Mouse (Mus musculus): ENCODE measurements at regions not wholly inside any gene's neighbourhood (a gene's known extent, or its start where the extent isn't known, plus 50 kb on each side); places are given as distances from the start of the nearest gene placed in this dataset.

DNA sequence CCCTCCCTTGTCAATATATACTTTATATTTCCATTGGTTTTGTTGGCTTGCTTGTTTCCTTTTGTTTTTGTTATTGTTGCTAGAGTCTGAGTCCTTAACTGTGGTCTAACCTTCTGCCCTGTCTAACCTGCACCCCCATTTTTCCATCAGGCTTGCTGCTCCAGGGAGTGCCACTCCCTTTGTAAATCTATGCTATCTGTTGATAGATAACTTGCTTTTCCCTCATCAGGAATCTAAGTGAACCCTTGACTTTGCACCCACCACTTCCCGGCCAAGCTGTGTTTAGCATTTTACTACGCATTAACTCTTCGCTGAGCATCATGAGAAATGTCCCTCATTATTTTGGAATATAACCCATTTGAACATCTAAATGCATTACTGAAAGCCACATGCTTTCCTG, 193.8 kb upstream of the Mctp2 start:
- intact Hi-C loops (cut with DNase I) = no loop called here
- DNase-seq (ENCODE audit: low spot score in 2 of 2) = no peak

DNA sequence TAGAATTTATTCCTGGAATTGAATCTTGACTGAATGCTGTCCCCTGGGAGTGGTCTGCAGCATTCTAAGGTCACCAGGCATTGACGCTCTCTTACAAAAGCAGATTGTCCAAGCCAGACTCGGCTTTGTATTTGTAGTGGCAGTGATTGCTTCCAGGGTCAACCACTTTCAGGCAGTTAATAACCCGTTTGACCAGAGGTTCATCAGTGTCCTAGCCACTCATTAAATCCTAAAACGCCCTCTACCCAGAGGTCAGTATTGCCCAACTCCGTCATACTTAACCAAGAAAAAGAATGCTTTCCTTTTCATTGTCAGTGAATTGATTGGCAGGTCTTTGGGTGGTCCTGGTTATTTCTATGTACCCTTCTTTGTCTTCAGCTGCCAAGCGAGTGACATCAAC, 194.6 kb upstream of the Mctp2 start:
- DNase-seq (ENCODE audit: low spot score in 2 of 2) = no peak
- intact Hi-C loops (cut with DNase I) = no loop called here

DNA sequence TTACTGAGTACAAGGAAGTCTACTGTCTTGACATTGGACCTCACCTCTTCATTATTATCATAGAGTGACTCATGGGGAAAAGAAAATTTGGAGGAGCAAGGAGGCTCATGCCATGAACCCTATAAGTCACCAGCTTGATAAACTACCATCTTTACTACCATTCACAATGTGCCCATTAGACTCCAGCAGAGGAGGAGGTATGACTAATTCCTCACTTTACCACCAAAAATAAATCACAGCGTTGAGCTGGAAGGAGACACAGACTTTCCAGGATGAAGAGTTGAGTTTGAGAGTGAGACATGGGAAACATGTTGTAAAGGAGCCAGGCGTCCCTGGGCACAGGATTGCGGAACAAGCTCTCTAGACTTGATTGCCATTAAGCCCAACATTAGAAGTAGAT, 195.0 kb upstream of the Mctp2 start:
- intact Hi-C loops (cut with DNase I) = no loop called here
- no peak for DNase-seq (ENCODE audit: low spot score in 2 of 2)

DNA sequence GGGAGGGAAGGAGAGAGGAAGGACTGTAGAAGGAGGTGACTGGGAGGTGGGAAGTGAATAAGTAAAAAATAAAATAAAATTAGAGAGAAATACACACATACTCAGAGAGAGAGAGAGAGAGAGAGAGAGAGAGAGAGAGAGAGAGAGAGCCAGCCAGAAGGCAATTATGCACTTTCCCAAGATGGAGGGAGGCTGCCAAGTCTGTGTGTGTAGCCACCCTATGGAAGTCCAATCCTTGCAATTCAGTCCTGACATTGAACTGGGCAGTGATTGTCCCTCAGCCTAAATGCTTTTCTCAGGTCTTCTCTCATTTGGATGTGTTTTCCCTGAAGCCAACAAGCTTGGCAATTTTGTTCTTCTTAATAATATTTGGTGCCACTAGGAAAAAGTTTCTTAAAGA, 197.3 kb upstream of the Mctp2 start:
- DNase-seq (ENCODE audit: low spot score in 2 of 2) = no peak

DNA sequence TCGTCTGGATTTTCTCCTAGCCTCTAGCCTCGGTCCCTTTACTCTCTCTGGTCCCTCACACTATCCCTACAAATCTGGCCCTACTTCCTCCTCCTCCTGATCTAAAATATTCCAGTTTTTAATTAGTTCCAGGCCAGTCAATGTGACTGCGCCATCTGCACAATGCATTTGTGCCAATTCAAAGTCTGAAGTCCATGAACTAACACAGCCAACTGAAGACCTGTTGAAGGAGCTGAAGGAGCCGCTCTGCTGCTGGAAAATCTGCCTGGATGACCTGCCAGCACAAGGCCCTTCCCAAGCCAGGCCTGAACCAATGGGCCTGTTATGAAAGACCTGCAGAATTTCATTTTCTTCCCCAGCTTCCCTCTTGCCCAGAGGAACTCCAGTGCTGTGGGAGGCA, 197.9 kb upstream of the Mctp2 start:
- no peak for DNase-seq (ENCODE audit: low spot score in 2 of 2)
- intact Hi-C loops (cut with DNase I) = no loop called here

More for the DNA sequence above, 197.3 kb upstream of the Mctp2 start:
- intact Hi-C loops (cut with DNase I) = no loop called here

DNA sequence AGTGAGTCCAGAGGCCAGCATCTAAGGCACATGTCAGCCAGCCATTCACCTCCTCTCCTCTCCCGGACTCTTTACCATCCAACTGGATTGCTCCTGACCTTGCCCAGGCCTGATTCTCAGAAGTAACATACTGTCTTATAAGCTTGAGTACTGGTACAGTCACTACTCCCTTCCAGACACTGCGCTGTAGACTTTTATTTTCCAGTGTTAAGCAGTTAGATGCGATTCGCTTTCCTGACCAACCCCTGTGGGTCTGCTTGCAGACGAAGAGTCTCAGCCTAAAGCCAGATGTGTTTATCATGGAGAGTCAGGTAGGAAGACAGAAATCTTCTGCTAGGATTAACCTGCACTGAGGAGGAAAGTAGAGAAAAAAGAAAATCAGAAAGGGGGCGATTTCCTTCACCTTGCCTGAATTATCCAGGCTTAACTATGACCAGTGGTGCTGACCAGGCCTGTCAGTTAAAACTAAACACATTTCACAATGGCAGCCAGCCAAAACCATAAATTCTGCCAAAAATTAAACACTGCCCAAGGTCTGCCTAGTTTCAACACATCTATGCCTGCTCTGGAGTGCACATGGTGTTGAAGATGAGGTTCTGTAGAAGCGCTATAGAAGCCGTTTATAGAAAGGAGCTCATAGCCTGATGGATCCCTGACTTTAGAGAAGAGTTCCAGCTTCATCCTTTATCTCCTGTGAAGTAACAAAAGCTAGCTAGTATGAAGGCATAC, 199.5 kb upstream of the Mctp2 start:
- no peak for DNase-seq (ENCODE audit: low spot score in 2 of 2)
- intact Hi-C loops (cut with DNase I) = no loop called here

DNA sequence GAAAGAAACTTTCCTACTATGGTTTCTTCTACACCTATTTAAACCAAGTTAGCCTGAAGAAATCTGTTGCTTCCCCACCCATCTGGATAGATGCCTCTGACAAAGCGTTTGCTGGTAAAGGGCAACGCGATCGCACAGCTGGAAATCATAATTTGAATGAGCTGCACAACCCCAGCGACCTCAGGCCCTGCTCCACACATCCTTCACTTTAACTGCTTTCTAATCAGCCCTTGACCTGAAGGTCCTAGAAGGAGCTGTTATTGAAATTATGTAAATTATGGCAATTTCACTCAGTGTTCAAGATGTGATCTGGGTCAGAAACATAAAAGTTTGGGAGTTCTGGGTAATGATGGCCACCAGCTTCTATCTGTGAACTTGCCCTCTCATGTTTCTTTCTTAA, 201.5 kb upstream of the Mctp2 start:
- intact Hi-C loops (cut with DNase I) = no loop called here
- no peak for DNase-seq (ENCODE audit: low spot score in 2 of 2)

DNA sequence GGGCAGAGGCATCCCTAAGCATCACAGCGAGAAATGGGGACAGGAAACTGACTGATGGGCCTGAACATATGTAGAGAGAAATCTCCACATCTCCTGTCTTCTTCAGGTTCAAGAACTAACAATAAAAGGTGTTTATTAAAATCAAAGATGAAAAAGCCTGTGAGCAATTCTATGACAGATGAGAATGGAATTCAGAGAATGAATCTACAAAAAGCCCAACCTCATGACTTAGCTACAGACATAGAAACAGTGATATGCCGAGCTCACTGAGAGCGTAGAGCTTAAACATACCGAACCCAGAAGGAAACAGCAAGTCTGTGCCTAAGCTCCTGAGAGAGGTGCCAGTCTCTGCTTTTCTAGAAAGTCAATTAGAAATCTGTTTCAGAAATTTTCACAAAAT, 203.7 kb upstream of the Mctp2 start:
- intact Hi-C loops (cut with DNase I) = no loop called here
- DNase-seq (ENCODE audit: low spot score in 2 of 2) = no peak

DNA sequence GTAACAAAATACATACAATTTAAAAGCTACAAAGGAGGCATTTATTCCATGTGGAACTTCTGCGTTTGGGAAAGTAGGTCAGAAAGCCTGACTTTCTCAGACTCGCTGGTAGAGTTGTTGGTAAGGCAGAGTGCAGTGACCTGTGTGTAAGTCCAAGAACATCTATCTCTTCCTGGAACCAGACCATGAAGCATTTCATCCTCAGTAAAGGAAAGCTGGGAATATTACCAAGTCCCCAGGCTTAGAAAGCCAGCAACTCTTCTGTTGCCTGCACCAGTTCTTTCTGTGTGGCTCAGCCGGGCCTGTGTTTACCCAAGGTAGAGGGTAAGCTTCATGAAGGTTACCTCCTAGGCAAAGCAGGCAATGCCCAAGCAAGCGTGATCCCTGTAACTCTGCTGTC, 207.0 kb upstream of the Mctp2 start:
- no peak for DNase-seq (ENCODE audit: low spot score in 2 of 2)
- intact Hi-C loops (cut with DNase I) = no loop called here

DNA sequence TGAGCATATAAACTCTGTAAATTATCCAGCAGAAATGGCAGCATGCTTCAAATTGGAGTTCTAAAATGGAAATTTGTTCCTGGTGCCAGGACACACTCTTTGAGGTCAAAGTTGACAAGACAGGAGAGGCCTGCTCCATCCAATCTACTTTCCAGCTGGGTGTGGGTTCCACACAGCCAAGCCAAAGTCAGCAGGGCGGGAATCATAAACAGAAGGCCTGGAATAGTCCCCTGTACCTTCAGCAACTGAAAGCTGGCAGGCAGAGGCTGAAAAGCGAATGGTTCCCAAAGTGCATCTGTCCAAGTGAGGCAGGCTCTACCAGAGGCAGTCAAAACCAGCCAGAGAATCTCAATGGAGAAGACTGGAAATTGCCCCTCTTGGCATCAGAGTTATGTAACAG, 208.4 kb upstream of the Mctp2 start:
- intact Hi-C loops (cut with DNase I) = no loop called here
- no peak for DNase-seq (ENCODE audit: low spot score in 2 of 2)

DNA sequence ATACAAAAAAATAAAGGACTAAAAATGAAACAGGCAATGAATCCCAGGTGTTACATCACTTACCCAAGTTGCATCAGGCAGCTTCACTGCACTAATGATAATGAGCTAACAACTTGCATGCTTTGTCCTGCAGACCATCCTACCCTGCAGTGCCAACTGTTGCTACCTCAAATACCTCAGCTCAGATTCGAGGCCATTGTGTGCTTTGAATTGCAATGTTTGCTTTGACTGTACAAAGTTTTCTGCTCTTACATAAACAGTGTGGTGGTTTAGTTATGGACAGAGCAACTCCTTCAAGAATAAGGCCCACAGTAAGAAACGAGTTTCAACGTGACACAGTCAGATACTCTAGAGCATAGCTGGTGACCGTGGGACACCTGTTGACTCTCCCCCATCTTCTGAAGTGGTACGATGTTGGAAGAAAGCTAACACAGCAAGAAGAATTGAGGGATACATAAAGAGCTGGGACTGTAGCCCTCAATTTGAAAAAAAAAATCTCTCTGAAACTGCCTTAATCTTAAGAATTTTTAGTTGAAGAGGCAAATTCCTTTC, 212.1 kb upstream of the Mctp2 start:
- intact Hi-C loops (cut with DNase I) = no loop called here
- DNase-seq (ENCODE audit: low spot score in 2 of 2) = no peak

DNA sequence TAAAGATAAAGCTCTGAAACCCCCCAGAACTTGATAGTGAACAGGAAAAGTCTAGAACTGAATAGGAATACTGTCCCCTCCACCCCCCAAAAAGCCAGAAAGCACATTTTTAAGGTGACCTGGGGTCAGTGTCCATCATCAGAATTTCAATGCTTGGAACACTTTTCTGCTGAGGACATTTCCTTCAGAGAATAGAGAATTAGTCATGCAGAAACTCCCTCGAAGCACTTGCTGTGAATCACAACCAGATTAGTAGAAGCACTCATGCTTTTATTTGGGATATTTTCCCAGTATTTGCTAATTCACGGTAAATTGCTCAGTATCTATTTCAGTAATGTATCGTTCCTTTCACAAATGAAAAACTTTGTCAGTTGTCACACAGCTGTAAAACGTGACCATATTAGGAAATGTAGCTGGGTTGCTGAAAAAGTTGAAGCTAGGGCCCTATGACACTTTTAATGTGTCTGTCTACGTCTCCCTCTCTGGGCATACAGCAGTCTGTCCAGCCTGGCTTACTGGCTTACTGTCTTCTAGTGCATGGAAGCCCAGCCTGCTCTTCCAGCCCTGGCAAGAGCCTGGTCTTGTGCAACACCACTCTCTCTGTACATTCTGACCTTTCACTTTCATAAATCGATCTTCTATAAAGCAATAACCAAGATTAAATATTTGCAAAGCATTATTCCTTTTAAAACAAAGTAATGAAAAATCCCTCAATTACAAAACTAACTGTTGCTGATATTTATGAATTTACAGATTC, 213.1 kb upstream of the Mctp2 start:
- intact Hi-C loops (cut with DNase I) = no loop called here
- no peak for DNase-seq (ENCODE audit: low spot score in 2 of 2)

DNA sequence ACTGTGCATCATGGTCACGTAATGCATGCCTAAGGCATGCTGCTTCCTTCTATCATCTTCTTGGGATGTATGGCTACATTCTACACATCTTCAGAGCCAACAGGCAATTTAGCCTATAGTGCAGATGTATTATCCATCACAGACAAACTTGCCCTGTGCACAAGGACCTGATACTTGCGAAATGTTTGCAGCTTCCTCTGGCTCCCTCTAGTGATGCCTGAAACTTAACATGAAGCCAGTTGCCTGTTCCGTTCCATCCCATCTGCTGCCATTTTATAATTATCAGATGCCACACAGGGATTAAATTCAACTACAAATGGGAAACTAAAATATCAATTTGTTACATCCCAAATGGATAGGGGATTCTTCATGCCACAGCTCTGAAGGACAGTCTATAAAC, 222.5 kb upstream of the Mctp2 start:
- intact Hi-C loops (cut with DNase I) = no loop called here
- DNase-seq (ENCODE audit: low spot score in 2 of 2) = no peak

DNA sequence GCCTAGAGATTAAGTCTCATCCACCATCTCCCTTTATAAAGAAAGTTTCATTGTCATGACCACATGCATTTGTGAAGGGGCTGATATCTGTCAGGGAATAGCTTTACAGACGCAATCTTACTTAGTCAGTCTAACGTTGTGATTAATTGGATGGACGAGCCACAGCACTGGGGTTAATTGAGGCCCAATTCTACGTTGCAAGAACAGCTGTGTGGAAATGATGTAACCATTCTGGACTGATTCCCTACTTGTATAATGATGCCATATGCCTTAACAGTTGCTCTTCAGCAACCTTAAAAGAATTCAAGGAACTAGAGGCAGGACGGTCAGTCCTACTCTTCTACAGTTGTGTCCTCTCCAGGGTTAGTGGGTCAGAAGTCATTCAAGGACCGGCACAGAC, 231.9 kb upstream of the Mctp2 start:
- intact Hi-C loops (cut with DNase I) = no loop called here
- no peak for DNase-seq (ENCODE audit: low spot score in 2 of 2)

DNA sequence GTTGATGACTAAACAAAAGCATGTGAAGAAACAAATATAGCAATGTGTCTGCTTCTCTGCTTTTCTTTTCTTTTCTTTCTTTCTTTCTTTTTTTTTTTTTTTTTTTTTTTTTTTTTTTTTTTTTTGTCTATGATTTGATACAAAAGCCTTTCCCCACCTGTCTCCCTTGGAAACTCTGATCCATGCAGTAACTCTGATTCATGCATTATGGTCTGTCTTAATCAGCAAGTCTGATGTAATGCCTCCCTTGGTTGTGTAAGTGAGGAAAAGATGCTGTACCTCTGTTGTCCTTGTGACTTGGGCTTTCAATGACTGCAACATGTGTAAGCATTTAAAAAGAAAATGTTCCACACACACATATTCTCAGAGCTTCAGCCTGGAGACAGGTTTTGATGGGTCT, 233.5 kb upstream of the Mctp2 start:
- DNase-seq (ENCODE audit: low spot score in 2 of 2) = no peak
- intact Hi-C loops (cut with DNase I) = no loop called here

DNA sequence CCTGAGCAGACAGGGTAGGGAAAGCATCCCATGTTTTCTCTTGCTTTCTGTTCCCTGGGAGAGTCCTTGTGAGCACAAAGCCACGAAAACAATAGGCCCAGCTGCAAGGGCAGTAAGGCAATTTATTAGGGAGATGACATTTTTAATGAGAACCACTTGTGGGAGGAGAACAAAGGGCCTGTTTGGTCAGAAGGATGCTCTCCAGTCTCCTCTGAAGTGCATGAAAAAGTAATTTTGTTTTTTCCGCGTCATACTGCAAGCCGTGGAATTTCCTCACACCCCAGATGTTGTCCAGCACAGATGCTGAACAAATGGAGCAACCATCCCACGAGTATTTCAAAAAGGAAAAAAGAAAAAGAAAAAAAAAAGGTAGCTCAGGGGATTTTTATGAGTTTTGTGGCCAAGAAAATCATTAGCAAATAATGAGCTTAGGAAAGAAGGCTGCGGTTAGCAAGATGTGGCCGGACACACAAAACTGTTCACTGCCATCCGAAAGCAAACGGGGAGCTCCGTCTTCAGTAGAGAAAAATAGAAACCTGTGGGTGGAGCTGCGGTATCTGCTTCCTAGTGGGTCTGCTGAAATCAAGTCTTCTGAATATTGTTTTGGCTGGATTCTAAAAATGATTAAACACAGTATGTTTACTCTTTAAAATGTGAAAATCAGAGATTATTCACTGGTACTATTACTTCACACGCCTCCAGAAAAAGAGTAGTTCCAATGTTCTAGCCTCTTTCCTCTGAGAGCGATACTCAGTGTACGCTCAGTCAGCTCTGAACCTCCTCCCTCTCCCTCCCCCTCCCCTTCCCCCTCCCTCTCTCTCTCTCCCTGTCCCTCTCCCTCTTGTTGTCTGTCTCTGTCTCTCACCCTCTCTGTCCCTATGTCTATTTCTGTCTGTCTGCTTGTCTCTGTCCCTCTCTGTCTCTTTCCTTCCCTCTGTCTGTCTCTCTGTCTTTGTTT, 235.4 kb upstream of the Mctp2 start:
- DNase-seq (ENCODE audit: low spot score in 2 of 2) = peak; percentile 22 to 37
- intact Hi-C loops (cut with DNase I) = no loop called here

DNA sequence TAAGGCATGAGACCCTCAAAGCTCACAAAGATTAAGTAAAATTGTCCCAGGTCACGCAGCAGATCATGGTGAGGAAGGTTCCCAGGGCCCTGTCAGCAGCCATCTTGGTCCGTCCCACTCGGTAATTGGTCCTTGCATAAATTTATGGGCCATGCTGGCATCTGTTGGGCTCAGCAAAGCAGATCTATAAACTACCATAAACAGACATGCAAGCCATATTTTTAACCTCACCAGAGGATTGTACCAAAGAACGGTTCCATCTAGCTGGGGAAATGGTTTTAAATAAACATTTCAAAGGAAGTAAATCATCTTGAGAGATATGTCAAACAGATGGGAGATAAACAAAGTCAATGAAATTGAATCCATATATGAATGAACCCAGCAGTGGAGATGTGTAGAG, 237.1 kb upstream of the Mctp2 start:
- intact Hi-C loops (cut with DNase I) = no loop called here
- DNase-seq (ENCODE audit: low spot score in 2 of 2) = no peak

DNA sequence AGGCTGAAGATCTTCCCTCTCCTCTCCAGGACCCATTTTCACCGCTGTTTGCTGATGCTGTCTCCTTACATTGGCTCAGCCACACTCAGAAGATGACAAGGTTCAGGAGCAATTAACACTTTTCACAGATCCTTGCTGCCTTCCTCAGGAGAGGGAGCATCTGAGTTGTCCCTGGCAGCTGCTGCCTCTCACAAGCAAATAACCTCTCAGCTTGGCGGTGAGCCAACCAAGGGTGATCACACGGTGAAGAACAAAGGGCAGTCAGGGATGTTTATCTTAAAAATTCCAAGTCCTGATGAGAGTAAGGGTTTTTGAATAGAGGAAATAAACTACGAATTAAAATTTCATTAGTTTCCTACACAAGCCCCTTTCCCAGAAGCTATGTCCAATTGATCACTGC, 237.5 kb upstream of the Mctp2 start:
- intact Hi-C loops (cut with DNase I) = no loop called here
- peak in 1 of 2 experiments; percentile 7 for DNase-seq (ENCODE audit: low spot score in 2 of 2)

DNA sequence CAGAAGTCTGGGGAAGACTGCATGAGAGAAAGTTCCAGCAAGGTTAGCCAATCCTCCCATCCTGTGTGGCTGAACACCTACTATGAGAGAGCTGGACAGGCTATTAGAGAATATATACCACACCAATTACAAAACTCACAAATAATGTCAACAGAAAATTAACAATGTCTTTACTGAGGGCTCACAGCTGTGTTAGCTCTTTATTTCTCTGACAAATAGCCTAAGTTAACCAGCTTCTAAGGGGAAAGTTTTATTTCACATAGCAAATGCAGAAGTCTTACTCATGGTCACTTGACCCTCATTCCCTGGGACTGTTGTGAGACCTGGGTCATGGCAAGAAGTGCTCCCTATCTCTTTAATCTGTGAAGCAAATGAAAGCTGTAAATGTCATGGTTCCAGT, 261.0 kb upstream of the Mctp2 start:
- intact Hi-C loops (cut with DNase I) = no loop called here
- DNase-seq (ENCODE audit: low spot score in 2 of 2) = no peak

DNA sequence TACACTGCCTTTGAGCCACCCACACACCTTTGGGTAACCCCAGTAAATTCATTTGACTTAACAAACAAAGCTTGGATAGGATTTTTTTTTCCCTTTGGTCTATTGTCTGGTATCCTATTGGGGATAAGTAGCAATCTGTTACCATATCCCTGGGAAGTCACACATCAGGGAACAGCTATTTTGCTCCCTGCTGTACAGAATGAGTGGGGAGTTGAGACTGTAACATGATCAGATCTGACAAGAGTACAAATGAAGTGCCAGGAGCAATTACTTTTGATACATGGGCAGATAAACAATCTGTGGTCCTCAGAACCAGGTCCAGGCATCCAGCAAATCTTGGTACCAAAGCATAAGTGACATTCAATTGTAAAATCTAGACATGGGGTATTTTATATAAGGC, 262.8 kb upstream of the Mctp2 start:
- intact Hi-C loops (cut with DNase I) = no loop called here
- DNase-seq (ENCODE audit: low spot score in 2 of 2) = no peak
